Mouse (Mus musculus) kidney, postnatal 4 days (tissue): ENCODE data around the gene Dtx2.

Experiments used
- DNase-seq, 2 experiments: peaks; one replicate each; pipeline ENCODE4 v3.0.0; 2021; ENCODE audit warnings: mixed read lengths in 2 of 2

The Dtx2 gene

DNA sequence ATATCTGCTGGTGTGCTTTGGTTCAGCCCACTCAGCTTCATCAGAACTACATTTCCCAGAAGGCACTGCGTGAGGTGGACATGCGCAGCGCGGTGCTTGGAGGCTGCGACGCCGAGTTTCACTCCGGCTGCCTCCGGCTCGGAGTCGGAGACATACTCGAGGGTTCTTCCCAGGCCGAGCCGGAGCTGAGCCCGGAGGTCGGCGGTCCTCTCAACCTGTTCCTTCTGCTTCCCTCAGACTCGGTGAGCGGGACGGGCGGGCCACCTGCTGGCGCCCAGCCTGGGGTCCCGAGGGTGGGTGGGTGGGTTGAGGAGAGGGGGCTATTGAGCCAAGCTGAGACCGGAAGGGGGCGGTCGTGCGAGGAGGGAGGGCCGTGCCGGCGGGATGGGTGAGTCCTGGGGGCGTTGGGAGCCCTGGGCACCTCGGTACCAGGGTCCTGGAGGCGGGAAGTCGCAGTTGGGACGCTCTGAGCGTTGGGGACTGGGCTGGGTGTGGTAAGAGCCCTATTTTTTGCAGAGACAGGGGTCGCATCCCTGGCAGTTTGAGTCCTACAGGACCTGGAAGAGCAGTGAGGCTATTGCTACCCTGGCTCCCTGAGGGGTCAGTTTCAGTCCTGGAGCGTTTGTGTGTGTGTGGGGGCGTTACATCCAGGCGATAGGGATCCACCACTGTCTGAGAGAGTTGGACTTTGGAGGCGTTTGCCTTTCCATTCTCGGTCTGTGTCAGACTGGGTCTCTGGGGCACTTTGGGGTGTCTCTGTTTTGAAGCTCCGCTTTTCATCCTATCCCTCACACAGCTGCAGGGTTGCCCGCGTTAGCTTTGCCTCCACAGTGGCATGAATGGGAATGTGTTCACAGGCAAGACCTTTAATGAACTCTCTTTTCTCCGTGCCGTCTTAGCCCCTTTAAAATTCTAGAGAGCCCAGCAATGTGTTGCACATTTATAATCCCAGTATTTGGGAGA is at the start of gene Dtx2:
Gene Dtx2 (plus strand): TSS at position 76 of the 963 bp plus-strand sequence.
- peak; percentile 91 to 94 for DNase-seq

DNA sequence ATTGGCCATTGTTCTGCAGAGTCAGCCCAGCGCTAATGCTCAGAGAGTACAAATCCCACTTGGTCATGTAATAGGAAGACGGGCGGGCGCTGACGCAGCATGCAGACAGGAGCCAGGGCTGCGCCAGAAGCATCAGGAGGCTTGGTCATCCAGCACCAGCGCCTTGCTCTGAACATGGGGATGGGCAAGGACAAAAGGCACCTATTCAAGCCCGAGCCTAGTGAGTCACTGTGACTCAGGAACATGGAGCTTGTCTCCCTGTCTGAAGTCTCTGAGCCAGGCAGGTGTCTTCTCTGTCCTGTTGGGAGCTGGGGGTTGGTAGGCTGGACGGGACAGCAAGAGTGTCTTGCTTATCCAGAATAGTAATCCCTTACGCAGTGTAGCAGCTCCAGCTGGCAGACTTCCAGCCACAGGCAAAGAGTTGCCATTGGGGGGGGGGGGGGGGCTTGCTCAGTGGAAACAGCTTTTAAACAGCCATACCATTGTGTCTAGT is 48.6 kb upstream of the Dtx2 start:
- peak in 1 of 2 experiments; percentile 26 for DNase-seq

DNA sequence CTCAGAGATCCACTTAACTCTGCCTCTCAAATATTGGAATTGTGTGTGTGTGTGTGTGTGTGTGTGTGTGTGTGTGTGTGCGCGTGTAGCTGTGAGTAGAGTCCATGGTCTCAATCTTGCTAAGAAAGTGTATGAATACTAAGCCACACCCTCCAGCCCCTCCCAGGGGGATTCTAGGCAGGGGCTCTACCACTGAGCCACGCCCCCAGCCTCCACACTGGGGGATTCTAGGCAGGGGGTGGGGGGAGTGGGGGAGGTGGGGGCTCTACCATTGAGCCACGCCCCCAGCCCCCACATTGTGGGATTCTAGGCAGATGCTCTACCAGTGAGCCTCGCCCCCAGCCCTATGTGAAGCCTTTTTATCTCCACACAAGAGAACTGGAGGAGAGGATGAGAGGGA is 48.0 kb upstream of the Dtx2 start:
- no peak for DNase-seq

DNA sequence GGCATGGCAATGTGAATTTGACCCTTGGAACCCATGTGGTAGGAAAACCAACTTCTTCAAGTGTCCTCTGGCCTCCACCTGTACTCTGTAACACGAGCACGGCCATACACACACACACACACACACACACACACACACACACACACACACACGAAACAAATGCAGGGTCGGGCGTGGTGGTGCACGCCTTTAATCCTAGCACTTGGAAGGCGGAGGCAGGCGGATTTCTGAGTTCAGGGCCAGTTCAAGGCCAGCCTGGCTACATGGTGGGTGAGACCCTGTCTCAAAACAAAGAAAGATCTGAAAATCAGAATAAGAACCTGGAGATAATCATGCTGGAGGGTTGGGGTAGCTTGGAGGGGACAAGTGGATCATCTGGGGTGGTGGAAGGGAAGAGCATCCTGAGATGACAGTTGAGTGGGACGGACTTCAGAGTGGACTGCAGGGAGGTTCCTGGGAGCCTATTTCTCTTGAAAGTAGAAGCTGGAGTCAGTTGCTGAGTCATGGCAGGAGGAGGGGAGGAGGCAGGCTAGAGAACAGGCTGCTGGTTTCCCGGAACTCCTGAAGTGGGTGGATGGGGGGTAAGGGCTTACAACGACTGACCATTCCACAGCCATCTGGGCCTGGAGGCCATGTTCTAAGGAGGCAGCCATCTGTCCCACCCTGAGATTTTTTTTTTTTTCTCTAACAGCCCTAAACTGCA is 43.7 kb upstream of the Dtx2 start:
- DNase-seq, result no peak

DNA sequence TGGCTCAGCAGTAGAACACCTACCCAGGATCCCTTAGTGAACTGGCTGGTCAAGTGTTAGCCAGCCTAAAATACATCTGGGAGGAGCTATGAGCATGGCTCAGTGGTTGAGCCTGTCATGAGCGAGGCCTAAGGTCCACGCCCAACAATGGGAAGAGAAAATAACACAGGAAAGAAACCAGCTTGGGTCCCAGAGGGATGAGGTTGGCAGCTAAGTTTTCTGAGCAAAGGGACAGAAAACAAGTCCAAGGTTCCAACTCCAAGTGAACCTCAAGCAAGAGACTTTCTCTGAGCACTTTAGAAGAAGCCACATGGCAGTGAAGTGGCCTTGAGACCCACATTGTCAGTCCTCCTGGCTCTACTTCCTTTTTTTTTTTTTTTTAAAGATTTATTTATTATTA is 42.9 kb upstream of the Dtx2 start:
- no peak for DNase-seq

DNA sequence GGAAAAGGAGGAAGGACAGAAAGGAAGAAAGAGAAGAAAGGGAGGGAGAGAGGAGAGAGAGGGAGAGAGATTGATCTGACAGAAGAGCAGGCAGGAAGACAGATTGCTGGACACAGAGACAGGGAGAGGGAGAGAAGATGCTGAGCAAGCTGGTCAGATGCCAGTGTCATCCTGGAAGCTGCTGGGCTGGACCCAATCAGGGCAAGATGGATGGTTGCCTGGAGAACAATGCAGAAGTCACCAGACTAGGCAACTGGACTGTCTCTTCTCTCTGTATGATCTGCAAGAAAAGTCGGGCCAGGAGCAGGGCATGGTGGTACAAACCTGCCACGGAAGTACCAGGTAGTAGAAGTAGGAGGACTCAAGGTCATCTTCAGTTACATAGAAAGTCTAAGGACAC is 41.8 kb upstream of the Dtx2 start:
- no peak for DNase-seq

DNA sequence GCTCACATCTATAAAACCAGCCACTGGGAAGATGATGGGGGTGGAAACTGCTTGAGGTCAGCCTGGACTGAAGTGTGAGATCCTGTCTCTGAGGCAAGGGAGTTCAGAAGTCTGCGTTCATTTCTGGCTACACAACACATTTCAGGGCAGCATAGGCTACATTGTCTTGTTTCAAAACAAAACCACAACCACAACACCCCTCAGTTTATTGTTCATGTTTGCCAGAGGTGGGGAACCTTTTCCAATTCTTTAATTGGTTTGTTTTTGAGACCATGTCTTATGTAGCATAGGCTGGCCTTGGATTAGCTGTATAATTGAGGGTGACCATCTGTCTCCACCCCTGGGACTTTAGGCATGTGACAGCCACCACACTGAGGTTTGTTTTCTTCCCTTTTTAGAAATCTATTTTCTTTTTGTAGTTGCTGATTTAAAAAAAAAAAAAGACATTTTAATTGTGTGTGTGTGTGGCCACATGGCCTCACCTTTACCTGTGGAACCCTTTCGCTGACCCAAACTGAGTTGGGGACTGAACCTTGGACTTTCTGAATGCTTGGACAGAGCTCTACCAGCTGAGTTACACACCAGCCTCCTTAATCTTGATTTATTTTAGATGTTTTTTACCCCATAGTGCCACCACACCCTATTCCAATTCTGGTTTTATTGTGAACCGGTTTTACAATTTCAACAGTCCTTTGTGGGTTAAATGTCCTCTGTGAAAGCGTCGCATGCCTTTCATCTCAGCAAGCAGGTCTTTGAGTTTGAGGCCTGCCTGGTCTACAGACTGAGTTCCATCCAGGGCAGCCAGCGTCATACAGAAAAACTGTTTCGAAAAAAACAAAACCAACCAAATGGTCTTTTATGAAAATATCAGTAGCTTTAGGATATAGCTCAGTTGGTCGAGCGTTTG is 38.0 kb upstream of the Dtx2 start:
- DNase-seq, result no peak

DNA sequence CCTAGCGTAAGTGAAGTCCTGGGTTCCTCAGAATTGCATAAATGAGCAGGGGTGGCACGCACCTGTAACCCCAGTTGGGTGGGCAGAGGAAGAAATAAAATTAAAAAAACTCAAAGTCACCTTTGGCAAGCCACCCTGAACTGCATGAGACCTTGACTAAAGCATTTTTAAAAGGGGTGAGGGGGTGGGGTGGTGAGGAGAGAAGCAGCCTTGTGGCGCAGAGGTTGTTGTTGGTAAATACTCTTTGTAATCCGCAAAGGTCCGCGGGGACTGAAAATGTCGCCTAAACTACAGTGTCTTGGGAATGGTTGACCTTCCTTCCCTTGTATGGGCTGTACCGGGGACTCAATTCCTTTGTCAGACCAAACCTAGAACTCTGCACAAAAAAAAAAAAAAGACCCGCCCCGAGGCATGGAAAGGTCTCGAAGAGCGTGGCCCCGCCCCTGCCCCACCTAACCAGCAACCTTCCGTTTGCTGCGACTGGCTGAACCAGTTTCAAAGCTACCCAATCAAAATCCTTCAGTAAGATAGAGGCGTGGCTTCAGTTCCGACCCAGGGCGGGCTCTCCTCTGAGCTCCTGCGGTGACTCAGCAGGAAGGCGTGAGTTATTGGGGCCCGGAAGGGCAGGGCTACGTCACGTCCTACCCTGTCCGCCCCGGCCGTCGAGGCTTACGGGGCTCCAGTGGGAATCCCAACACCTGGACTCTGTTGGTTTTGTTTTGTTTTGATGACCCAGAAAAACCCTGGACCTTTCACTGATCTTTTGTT is 37.2 kb upstream of the Dtx2 start:
- DNase-seq, result peak; percentile 92 to 96

DNA sequence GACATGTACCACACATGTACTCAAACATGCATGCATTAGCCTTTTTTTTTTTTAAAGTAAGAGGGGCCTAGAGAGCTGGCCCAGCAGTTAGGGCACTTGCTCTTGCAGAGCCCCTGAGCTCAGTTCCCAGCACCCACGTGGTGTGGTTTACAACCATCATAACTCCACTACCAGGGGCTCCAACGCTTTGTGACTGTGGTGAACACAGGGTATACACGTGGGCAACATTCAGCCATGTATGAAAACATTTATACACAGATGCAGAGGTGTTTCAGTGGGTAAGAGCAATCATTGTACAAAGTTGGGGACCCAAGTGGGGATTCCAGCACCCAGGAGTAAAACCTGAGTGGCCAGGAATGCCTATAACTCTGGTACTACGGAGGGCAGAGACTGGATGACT is 36.2 kb upstream of the Dtx2 start:
- DNase-seq, result no peak

DNA sequence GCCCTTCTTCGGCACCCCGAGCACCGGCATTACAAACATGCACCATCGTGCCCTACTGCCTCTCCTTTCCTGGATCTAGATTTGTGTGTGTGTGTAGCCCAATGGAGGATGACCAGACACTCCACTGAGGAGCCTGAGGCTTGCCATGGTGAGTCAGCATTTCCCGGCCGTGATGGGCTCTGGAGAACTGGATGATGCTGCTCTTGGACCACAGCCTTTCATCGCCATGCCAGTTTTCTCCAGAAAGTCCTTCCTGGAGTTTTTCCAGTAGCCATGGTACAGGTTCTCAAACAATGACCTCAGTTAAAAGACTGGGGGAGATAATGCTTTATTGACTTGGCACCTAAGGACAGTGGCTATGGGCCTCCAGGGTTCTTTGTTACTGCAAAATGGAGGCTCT is 34.7 kb upstream of the Dtx2 start:
- no peak for DNase-seq

DNA sequence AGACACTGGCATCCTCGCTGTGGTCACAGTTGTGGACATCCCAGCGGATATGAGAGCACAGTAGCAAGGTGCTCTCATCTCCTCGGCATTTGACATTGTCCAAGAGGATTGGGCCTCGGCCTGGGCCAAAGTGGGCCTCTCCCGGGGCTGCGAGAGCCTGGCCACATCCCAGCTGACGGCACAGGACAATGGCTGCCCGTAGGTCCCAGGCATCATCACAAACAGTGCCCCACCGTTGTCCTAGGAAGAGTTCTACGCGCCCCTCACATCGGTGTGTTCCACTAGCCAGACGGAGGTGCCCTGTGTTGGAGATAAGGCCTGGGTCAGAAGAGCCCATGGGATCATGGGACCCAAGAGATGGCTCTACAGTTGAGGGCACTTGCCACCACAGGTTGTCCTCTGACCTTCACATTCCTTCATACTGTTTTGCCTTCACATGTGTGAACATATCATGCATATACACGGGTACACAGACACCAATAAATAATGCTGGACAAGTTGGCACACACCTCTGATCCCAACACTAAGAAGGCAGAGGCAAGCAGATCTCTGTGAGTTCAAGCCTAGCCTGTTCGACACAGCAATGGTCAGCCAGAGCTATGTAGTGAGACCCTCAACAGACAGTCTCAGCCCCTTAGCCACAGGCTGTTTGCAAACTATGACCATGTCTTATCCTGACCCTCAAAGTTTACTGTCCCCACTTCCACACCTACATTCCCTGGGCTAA is 33.5 kb upstream of the Dtx2 start:
- no peak for DNase-seq

DNA sequence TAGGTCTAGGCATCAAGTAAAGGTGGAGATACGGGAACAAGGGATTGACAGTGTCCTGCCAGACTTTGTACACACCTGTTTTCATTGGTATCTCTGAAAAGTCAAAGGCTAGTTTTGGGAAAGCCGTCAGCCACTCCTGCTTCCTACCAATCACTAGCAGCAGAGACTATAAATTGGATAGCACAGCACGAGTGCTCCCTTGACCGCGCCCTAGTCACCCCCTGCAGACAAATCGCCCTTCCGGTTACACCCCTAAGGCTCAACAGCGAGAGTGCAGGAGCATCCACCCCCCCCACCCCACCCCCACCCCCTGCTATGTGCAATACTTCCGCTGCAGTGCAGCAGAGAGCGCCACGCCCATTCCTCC is 32.5 kb upstream of the Dtx2 start:
- no peak for DNase-seq

DNA sequence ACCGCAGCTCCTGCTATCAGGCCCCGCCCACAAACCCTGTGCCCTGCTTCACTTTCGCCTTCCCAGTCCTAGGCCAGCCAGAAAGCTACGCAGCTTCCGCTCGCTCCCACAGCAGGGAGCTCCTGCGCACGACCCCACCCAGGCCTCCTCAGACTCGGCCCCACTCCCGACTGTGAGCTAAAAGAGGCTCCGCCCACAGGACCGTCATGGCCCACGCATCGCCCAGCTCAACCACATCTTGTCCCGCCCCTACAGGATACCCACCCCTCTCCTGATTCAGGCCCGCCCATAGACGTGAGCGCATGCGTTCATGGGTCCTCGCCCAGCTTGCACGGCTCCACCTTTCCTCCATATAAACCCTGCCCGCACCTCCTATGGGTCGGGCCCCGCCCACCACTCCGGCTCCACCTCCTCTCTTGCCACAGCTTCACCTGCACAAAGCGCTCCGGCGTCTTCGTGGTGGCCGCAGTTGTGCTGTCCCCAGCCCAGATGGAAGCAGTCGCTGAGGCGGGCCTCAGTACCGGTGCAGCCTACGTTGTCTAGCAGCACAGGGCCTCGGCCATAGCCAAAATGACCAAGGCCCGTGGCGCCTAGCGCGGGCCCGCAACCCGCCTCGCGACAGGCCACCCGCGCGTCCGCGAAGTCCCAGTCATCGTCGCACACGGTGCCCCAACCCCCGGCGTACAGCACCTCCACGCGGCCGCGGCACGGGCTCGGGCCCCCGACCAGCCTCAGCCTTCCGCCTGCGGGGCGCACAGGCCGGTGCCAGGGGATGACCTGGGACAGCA is 31.9 kb upstream of the Dtx2 start:
- peak; percentile 99 to 100 for DNase-seq

DNA sequence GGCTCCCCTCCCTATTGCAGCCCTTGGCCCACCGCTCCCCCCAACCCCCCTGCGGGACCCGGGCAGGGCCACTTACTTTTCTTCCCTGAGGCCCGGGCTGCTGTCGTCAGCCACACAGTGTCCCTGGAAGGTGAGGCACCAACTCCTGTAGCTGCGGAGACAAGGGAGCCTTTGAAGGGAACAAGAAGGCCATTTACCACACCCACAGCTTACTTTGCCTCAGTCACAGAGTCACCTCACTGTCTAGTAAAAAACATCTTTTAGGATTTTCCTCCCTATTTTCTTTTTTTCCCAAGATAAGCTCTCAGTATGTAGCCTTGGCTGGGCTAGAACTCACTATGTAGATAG is 31.3 kb upstream of the Dtx2 start:
- DNase-seq, result no peak

DNA sequence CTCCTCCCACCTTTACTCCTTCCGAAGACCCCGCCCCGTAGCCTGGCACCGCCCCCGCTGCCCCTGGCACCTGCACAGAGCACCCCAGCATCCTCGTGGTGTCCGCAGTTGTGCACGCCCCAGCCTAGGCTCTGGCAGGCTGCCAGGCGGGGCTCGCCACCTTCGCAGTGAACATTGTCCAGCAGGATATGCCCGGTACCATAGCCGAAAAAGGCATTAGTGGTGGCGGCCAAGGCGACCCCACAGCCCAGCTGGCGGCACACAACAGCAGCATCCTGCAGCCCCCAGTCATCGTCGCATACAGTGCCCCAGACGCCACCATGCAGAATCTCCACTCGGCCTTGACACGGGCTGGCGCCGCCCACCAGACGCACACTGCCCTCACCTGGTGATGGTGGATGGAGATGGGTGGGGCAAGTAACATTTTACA is 29.1 kb upstream of the Dtx2 start:
- DNase-seq, result peak; percentile 77 to 86

DNA sequence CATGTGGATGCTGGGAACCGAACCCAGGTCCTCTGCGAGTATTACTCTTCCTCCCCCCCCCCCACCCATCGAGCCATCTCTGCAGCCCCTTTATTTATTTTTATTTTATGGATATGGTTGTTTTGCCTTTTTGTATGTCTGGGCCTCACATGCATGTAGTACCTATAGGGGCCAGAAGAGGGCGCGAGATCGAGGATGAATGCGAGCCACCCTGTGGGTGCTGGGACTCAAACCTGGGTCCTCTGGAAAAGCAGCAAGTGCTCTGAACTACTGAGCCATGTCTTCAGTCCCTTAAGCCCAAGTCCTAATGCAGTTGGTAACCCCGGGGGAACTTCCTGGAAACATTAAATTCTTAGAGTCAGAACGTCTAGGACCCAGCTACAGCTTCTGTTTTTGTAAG is 27.7 kb upstream of the Dtx2 start:
- peak; percentile 38 to 49 for DNase-seq

DNA sequence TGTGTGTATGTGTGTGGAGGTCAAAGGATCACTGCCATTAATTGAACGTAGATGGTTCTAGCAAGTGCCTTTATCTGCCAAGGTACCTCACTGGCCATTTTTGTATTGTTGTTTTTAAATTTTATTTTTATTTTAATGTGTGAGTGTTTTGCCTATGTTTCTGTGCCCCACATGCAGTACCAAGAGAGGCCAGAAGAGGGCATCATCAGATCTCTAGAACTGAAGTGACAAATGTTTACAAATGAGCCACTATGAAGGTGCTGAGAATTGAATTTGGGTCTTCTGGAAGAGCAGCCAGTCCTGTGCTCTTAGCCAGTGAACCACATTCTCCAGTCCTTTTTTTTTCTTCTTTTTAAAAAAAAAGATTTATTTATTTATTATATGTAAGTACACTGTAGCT is 25.8 kb upstream of the Dtx2 start:
- peak; percentile 69 for DNase-seq

DNA sequence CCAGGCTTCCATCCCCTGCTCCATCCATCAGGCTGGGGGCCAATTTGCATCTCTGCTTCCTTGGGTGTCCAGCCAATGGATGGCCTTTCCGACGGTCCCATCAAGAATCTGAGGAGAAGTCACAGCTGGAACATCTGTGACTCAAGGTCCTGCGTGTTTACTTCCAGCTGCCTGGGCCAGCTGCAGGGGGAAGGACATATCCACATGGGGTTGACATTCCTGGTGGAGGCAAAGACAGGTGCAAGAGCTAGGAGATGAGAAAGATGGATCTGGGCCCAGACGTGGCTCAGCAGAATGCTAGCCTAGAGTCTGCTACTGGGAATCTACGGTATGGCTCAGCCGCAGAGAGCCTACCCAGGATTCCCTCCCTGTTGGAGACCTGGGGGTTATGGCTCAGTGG is 24.4 kb upstream of the Dtx2 start:
- no peak for DNase-seq

DNA sequence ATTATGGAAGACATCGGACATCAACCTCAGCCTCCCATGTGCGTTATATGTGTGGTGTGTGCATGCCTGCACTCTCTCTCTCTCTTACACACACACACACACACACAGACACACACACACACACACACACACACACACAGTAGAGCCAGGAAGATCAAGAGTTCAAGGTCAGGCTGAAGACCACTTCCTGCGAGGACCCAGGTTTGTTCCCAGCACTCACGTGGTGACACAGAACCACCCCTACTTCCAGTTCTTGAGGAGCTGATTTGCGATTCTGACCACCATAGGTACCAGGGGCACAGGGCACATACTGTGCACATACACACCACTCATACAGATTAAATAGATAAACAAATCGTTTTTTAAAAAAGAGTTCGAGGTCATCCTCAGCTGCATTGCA is 22.7 kb upstream of the Dtx2 start:
- DNase-seq, result no peak

DNA sequence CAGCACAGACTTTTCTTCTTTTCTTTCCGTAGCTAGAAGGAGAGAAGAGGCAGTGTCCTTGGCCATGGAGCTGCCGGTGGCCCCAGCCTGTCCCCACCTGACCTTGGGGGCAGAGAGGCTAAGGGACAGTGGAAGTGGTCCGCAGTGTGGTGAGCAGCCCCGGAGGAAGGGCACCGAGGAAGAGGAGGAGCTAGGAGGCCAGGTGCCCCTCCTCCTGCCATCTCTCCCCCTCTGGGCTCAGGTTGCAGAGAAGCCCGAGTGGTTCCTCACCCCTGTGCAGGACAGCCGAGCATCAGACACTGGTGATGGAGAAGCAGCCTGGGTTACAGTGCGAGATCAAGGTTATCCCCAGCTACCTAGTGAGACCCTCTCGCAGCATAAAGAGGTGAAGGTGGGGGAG is 20.2 kb upstream of the Dtx2 start, which contains the start of gene Ssc4d:
Gene Ssc4d (minus strand): TSS at position 167 of the 400 bp plus-strand sequence.
- DNase-seq, result peak; percentile 17 to 42
